In genomic region chr5:65096805-65097204, GRCm38 (mm10) we compare ENCODE assay signal across 27 mouse cellular contexts. TPM values are rescaled to one million over a fixed set of nuclear protein-coding genes. Genes with fewer than 3 reads are reported as not detected.
A peak's percentile ranks its signal among the peaks of the same experiment; 100 is the strongest.
DNase-seq lines count a peak whose midpoint lies in the region; ATAC-seq and TF ChIP-seq lines count a peak whose summit lies in the region.
"Had no signal": no experiment of that assay in that cellular context is flagged by ENCODE, and none has a peak within 500 bp of the region (broad histone marks: within the 10 kb centered on the region; RNA-seq: fewer than 3 reads in every experiment).

No protein-coding gene starts in this region.

- no peaks in the 10 kb centered on the region for H3K36me3 ChIP-seq in liver, adult 2 months (ENCODE audit: control insufficient read depth, insufficient read depth, low read length)
- no peaks in the 10 kb centered on the region for H3K36me3 ChIP-seq in liver, embryonic 12.5 days
- H3K36me3 ChIP-seq in limb, embryonic 14.5 days (ENCODE audit: control insufficient read depth, insufficient read depth, low read length): no peaks in the 10 kb centered on the region
- H3K36me3 ChIP-seq: embryonic facial prominence, embryonic 12.5 days; forebrain, embryonic 10.5 days; heart, embryonic 12.5 days; heart, embryonic 15.5 days; hindbrain, embryonic 10.5 days; hindbrain, embryonic 13.5 days; intestine, embryonic 15.5 days had no signal

- no peak for TF ChIP-seq POLR2A in liver, adult 2 months (IDR thresholded peaks at IDR 0.05; ENCODE audit: extremely low read depth, insufficient read depth, low read length)
- TF ChIP-seq POLR2A in limb, embryonic 14.5 days (IDR thresholded peaks at IDR 0.05; ENCODE audit: borderline replicate concordance, extremely low read depth, insufficient read depth, insufficient read length): no peak

- no peak for TF ChIP-seq CTCF in liver, adult 2 months (IDR thresholded peaks at IDR 0.05; ENCODE audit: low read depth, low read length)

- H3K79me2 ChIP-seq in liver, adult 2 months (ENCODE audit: control insufficient read depth, insufficient read depth, low read length): no peaks in the 10 kb centered on the region

- no peak overlapping the region for H3K27ac ChIP-seq in liver, adult 2 months (replicated peaks; ENCODE audit: insufficient read depth, low read depth, low read length)
- H3K27ac ChIP-seq in liver, embryonic 12.5 days: no peak overlapping the region
- no peak overlapping the region for H3K27ac ChIP-seq in limb, embryonic 14.5 days (replicated peaks; ENCODE audit: low read depth, low read length)
- H3K27ac ChIP-seq: embryonic facial prominence, embryonic 12.5 days; forebrain, embryonic 10.5 days; forebrain, embryonic 13.5 days; heart, embryonic 15.5 days; hindbrain, embryonic 10.5 days; hindbrain, embryonic 13.5 days; intestine, embryonic 15.5 days had no signal

- no peak overlapping the region for H3K4me2 ChIP-seq in liver, embryonic 12.5 days
- no peak overlapping the region for H3K4me2 ChIP-seq in limb, embryonic 14.5 days (replicated peaks; ENCODE audit: low read depth, low read length, severe bottlenecking)
- H3K4me2 ChIP-seq: embryonic facial prominence, embryonic 12.5 days; forebrain, embryonic 13.5 days; heart, embryonic 12.5 days; heart, embryonic 15.5 days; hindbrain, embryonic 13.5 days; intestine, embryonic 15.5 days had no signal

- H3K27me3 ChIP-seq in liver, adult 2 months (ENCODE audit: control insufficient read depth, insufficient read depth, low read length): no peaks in the 10 kb centered on the region
- 0 out of 2 replicates have a peak, but pooled peaks cover 5% of the 10 kb centered on the region for H3K27me3 ChIP-seq in liver, embryonic 12.5 days (replicated peaks)
- no peaks in the 10 kb centered on the region for H3K27me3 ChIP-seq in limb, embryonic 14.5 days (ENCODE audit: control insufficient read depth, insufficient read depth, low read length)
- H3K27me3 ChIP-seq: embryonic facial prominence, embryonic 12.5 days; forebrain, embryonic 13.5 days; heart, embryonic 12.5 days; heart, embryonic 15.5 days; hindbrain, embryonic 13.5 days; intestine, embryonic 15.5 days; Patski had no signal

- peaks cover 7% of the 10 kb centered on the region; the same call in 1 of the 2 replicates for H3K4me1 ChIP-seq in liver, adult 2 months (ENCODE audit: control insufficient read depth, insufficient read depth, low read length)
- peaks cover 10% of the 10 kb centered on the region for H3K4me1 ChIP-seq in liver, embryonic 12.5 days
- H3K4me1 ChIP-seq in limb, embryonic 14.5 days (ENCODE audit: control insufficient read depth, insufficient read depth, low read length): peaks cover 23% of the 10 kb centered on the region
- H3K4me1 ChIP-seq: hindbrain, embryonic 13.5 days; intestine, embryonic 15.5 days had no signal

- DNase-seq in liver, adult 2 months (ENCODE audit: extremely low read depth, low read depth, low spot score): peak; percentile 38
- DNase-seq in 3T3-L1 (ENCODE audit: low read depth, low spot score) (peak; percentile 72), NIH3T3 (ENCODE audit: low read depth) (peak; percentile 54)
- peak; percentile 81 for DNase-seq in limb, embryonic 14.5 days (ENCODE audit: low spot score)
- no peak for DNase-seq in cerebellum, postnatal 10 days
- no peak for DNase-seq in frontal cortex, postnatal 25 days (ENCODE audit: low spot score in 2 of 2)
- DNase-seq: adrenal gland, adult 2 months; adrenal gland, postnatal 14 days; cerebellum, adult 11 months; cerebellum, adult 2 months; cerebellum, adult 9-11 months; gastrocnemius, postnatal 25 days; heart, adult 18-20 months; heart, postnatal 10 days; heart, postnatal 36 days had no signal

- ATAC-seq in liver, embryonic 12.5 days: no peak
- peak; percentile 51 for ATAC-seq in limb, embryonic 14.5 days (ENCODE audit: low FRiP score, low read depth)
- ATAC-seq: forebrain, embryonic 13.5 days; forebrain, embryonic 16.5 days; hindbrain, embryonic 16.5 days; intestine, embryonic 15.5 days; Patski had no signal

- WGBS in liver, adult 2 months: 80% methylated on average over 3 of the region's 3 CpGs
- 55% methylated on average over 3 of the region's 3 CpGs for WGBS in liver, embryonic 12.5 days (ENCODE audit: insufficient replicate concordance)
- WGBS in limb, embryonic 14.5 days: 35% methylated on average over 3 of the region's 3 CpGs

- H3K4me3 ChIP-seq in liver, adult 2 months (ENCODE audit: insufficient read depth, low read depth, low read length): no peak overlapping the region
- no peak overlapping the region for H3K4me3 ChIP-seq in liver, embryonic 12.5 days
- no peak overlapping the region for H3K4me3 ChIP-seq in limb, embryonic 14.5 days (replicated peaks; ENCODE audit: low read length)
- H3K4me3 ChIP-seq: embryonic facial prominence, embryonic 12.5 days; forebrain, embryonic 10.5 days; forebrain, embryonic 13.5 days; heart, embryonic 12.5 days; heart, embryonic 15.5 days; hindbrain, embryonic 10.5 days; hindbrain, embryonic 13.5 days; intestine, embryonic 15.5 days had no signal

- H3K9ac ChIP-seq in liver, adult 2 months (ENCODE audit: low read depth, low read length): no peak overlapping the region
- no peak overlapping the region for H3K9ac ChIP-seq in liver, embryonic 12.5 days
- no peak overlapping the region for H3K9ac ChIP-seq in limb, embryonic 14.5 days (ENCODE audit: low read depth, low read length, severe bottlenecking)
- H3K9ac ChIP-seq: embryonic facial prominence, embryonic 12.5 days; forebrain, embryonic 13.5 days; heart, embryonic 12.5 days; heart, embryonic 15.5 days; hindbrain, embryonic 13.5 days; intestine, embryonic 15.5 days had no signal

- H3K9me3 ChIP-seq in liver, embryonic 12.5 days (replicated peaks): no peaks in the 10 kb centered on the region
- H3K9me3 ChIP-seq in limb, embryonic 14.5 days (ENCODE audit: control insufficient read depth, low read length): peaks cover 6% of the 10 kb centered on the region; the same call in 1 of the 2 replicates
- H3K9me3 ChIP-seq: embryonic facial prominence, embryonic 12.5 days; forebrain, embryonic 10.5 days; forebrain, embryonic 13.5 days; heart, embryonic 12.5 days; heart, embryonic 15.5 days; hindbrain, embryonic 10.5 days; hindbrain, embryonic 13.5 days; intestine, embryonic 15.5 days had no signal

RNA-seq across cellular contexts. Expression of gene Tmem156, which starts 4.9 kb away (rescaled TPM):
- 0.40 and 0.65 TPM in 2 replicates for total RNA-seq in liver, adult 2 months (2014; rRNA removed)
- not detected in 2 replicates for polyA plus RNA-seq in liver, adult 2 months (2012; rRNA removed)
- 0.39 and 0.41 TPM in 2 replicates for polyA plus RNA-seq in liver, embryonic 12.5 days (2016; fragmentation: Nextera tagmentation; extraction: Ambion mirVana)
- 0.23 and 0.88 TPM in 2 replicates for polyA plus RNA-seq in limb, embryonic 14.5 days (2012; rRNA removed)
- 0.23 and 1.1 TPM in 2 replicates for polyA plus RNA-seq in limb, embryonic 14.5 days (2014; fragmentation: Nextera tagmentation; extraction: Ambion mirVana)
- total RNA-seq: gastrocnemius, postnatal 25 days had no signal
- polyA plus RNA-seq: adrenal gland, adult 2 months; embryonic facial prominence, embryonic 12.5 days; forebrain, embryonic 10.5 days; forebrain, embryonic 13.5 days; heart, embryonic 15.5 days; hindbrain, embryonic 10.5 days; hindbrain, embryonic 13.5 days; hindbrain, embryonic 16.5 days; Patski had no signal

RNA-seq across cellular contexts. Expression of gene Klhl5, which starts 10.5 kb away (rescaled TPM):
- 18.5 and 23.8 TPM in 2 replicates for total RNA-seq in liver, adult 2 months (2014; rRNA removed)
- 13.8 and 15.3 TPM in 2 replicates for polyA plus RNA-seq in liver, adult 2 months (2012; rRNA removed)
- 6.9 and 8.0 TPM in 2 replicates for polyA plus RNA-seq in liver, embryonic 12.5 days (2016; fragmentation: Nextera tagmentation; extraction: Ambion mirVana)
- polyA plus RNA-seq in limb, embryonic 14.5 days (2012; rRNA removed): 27.4 and 28.8 TPM in 2 replicates
- polyA plus RNA-seq in limb, embryonic 14.5 days (2014; fragmentation: Nextera tagmentation; extraction: Ambion mirVana): 20.4 and 23.2 TPM in 2 replicates

Comparison
In these comparisons a context has a peak if more than half of its experiments do, and no peak if none do; other contexts are left out.
1. DNase-seq: peak in liver, adult 2 months (single experiment), 3T3-L1 (single experiment), NIH3T3 (single experiment) and limb, embryonic 14.5 days (single experiment); none in cerebellum, postnatal 10 days (0 of 2) and frontal cortex, postnatal 25 days (0 of 2).